Mouse (Mus musculus) kidney, postnatal 36 days (tissue): ENCODE measurements around the gene Spp1.
"Not testable (repeated sequence)": the region's sequence is repeated elsewhere in the genome, so short reads cannot be mapped to it uniquely, and the experiment has no call there.

Experiments used
- DNase-seq, 2 experiments: peaks; one replicate each; pipeline ENCODE4 v3.0.0; 2021 to 2022; ENCODE audit warnings: mixed read lengths in 2 of 2

Spp1 gene

DNA sequence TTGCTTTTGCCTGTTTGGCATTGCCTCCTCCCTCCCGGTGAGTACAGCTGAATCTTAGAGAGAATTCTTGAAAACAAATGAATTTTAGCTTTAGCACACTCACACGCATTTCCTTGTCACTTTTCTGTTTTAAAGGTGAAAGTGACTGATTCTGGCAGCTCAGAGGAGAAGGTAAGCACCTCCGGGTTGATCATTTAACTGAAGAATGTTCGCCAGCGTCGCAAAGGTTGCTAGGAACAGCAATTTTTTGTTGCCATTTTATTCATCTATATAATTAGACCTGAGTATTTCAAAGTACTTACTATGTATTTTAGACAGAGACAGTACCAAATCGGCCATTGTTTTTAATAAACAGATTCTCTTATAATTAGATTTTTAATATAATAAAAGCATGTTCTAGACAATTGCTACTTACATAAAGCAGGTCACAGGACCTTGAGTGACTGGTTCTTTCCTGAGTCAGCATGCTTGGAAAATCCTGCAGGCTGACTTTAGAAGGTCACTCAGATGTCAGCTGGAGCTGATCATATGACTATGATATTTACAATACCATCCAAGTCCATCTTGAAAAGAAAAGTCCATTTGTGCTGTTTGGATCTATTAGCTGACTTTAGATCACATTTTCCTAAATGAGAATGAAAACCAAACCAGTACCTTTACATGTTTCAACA is 1.6 kb downstream of the Spp1 start:
- DNase-seq: peak; percentile 62 to 76

GRCm38 (mm10) chr5:104442396-104442795 is 7.5 kb downstream of the Spp1 start:
- no peak for DNase-seq

DNA sequence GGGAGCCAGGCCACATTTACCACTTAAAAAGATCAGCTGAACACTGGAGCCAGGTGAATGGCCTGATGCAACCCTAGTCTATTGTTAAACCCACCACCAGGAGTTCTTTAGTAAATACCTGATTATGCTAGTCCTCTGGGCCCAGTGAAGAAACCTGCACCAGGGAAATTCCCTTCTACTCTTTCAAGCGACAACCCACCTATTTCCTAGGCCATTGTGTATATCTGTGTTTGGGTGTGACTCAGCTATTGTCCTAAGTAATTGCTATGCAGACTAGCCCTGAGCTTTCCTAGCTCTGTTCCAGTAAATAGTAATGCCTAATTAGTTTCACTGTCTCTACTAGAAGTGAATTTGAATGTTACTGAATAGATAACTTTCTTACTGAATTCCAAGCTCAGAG is 7.9 kb downstream of the Spp1 start:
- no peak for DNase-seq

DNA sequence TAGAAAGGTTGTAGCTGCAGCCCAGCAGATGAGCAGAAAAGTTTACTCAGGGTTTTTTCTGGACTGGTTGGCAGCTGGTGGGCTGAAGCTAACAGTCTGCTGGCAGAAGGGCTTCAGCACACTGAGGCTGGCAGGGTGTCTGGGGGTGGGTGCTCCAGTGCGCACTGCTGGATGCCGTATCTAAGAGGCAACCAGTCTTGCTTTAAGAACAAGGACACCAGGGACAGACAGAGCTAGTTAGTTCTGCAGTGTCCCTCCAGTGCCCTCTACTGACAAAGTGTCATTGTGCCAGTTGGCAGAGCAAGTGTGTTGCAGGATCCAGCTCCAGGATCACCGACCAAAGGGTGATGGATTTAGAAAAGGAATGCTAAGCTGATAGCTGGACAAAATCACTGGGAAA is 11.2 kb downstream of the Spp1 start:
- DNase-seq: peak; percentile 84 to 88

- not testable (repeated sequence) for DNase-seq
These were observed 13.4 kb downstream of the Spp1 start for GRCm38 (mm10) chr5:104448346-104448745.

GRCm38 (mm10) chr5:104449491-104449890 is 14.6 kb downstream of the Spp1 start:
- no peak for DNase-seq

DNA sequence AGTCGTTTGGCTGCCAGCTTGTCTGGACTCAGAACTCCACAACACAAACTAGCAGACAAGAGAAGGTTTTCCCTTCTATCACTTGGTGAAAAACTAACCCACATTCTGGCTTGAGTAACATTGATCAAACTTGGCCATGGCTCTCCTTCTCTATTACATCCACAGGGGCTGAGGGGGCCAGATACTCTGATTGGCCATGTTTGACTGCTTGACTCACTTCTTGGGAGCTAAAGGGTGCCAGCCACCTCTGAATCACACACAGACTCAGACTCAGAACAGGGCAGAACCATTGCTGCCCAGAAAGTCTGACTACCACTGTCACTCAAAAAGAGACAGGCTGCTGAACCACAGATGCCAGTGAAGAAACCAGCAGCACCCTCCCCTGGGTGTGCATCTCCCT is 18.2 kb downstream of the Spp1 start:
- DNase-seq: no peak

- no peak for DNase-seq
These were observed 19.6 kb downstream of the Spp1 start for GRCm38 (mm10) chr5:104454564-104454963.

GRCm38 (mm10) chr5:104458832-104459705 is 24.2 kb downstream of the Spp1 start, which contains the start of gene Pkd2:
Pkd2 (plus strand) TSS chr5:104459450.
- DNase-seq: peak; percentile 89 to 93

GRCm38 (mm10) chr5:104459706-104460455 is 25.0 kb downstream of the Spp1 start:
- DNase-seq: peak; percentile 75 to 80

DNA sequence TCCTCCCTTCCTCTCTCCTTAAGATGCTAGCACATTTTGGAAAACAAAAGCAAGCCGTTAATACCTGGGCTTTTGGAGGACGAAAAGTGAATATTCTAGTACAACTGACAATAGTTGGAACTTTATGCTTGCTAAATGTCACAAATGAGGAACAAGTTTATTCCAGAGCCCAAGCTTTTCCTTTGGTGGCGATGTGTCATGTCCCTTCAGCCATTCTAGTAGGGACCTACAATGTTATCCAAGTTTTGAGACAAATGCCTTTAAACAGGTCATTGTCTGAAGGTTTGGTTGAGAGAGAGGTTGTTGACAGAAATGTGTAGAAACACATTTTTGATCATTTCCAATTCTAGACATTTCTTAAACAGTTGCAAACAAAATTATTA is 25.5 kb downstream of the Spp1 start:
- peak in 1 of 2 experiments; percentile 42 for DNase-seq

GRCm38 (mm10) chr5:104460856-104461255 is 25.9 kb downstream of the Spp1 start:
- peak; percentile 52 to 56 for DNase-seq

DNA sequence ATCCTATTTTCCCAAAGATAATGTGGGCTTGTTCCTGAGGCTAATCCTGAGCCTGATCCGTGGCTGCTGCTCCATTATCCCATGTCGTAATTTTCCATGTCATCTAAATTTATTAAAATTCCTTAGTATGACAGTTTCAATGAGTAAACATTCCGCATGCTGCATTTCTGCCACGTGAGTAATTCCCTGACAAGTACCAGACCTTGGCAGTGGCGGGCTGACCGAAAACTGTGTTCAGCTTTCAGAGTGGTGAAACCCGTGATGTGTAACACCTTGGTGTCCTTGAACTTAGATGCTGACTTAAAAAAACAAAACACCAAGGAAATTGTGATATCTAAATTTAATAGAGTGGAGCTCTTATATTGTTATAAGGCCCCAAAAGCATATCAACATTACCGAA is 30.4 kb downstream of the Spp1 start:
- peak; percentile 31 to 47 for DNase-seq

GRCm38 (mm10) chr5:104465731-104466130 is 30.8 kb downstream of the Spp1 start:
- peak; percentile 84 to 90 for DNase-seq

- DNase-seq: no peak
These were observed 31.9 kb downstream of the Spp1 start for GRCm38 (mm10) chr5:104466816-104467215.

DNA sequence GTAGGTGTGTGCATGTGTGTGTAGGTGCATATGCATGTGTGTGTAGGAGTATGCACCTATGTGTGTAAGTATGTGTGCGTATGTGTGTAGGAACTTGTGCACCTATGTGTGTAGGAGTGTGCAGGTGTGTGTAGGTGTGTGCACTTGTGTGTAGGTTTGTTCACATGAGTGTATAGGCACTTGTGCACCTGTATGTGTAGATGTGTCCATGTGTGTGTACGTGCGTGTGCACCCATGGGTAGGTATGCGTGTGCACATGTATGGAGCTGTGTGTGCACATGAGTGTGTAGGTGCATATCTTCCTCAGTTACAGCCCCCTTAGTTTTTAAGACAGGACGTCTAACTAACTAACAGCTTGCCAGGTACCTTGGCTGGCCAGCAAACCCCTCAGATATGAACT is 33.7 kb downstream of the Spp1 start:
- no peak for DNase-seq

DNA sequence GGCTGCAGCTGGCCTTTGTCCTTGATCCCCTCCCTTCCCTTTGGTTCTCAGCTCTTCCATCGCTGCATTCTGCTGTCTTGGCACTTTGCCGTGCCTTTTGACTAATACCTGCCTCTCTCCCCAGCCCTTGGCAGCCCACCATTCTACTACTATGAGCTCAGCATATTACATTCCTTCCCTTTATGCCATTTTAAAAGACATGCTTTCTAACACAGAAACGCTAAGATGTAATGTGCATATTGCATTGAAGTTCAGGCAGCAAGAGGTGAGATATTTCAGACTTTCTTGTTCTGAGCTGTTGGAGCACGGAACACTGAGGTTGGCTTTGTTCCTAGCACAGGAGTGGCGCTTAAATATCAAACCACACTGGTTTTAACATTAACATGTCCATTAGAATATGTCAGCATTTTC is 36.1 kb downstream of the Spp1 start:
- peak; percentile 55 to 85 for DNase-seq

- DNase-seq: peak in 1 of 2 experiments; percentile 70
These were observed 37.5 kb downstream of the Spp1 start for GRCm38 (mm10) chr5:104472371-104472770.

DNA sequence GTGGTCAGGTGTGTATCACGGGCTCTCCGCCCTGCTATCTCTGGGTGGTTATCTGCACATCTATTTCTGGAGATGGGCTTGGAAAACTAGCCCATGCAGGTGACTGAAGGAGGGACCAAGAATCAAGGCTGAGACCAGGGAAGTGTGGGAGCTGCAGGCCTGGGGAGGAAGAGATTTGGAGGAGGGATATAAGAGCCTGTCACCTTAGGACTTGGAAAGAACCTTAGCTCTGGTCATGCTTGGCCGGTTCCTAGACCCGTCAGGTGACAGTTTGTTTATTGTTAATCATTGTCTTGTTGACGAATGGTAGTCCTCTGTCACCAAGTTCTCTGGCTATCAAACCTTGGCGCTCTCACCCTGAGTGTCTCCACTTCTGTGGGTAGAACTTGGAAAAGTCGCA is 45.4 kb downstream of the Spp1 start:
- peak; percentile 48 to 58 for DNase-seq

- no peak for DNase-seq
These were observed 47.9 kb downstream of the Spp1 start for GRCm38 (mm10) chr5:104482856-104483255.
